Mouse (Mus musculus) layer of hippocampus, adult 2 months (tissue): ENCODE results near the gene Gm5244. TPM values are rescaled to one million over a fixed set of nuclear protein-coding genes. Genes with fewer than 3 reads are reported as not detected.

Experiments used
- DNase-seq, 2 experiments: peaks; one replicate each; pipeline ENCODE4 v3.0.0; 2022; ENCODE audit warnings: low spot score in 2 of 2
- H3K27ac ChIP-seq: fragments of 200-600 bp; 2 replicates; pipeline ENCODE4 v1.8.1; 2022
- H3K4me3 ChIP-seq: fragments of 200-600 bp; 2 replicates; pipeline ENCODE4 v1.8.1; 2022; ENCODE audit warnings: mild to moderate bottlenecking
- CTCF ChIP-seq: fragments of 200-600 bp; conservative IDR thresholded peaks from 2 replicates; pipeline ENCODE4 v1.8.1; 2022; ENCODE audit warnings: antibody characterized with exemption, mild to moderate bottlenecking, moderate library complexity
- long read RNA-seq, 2 experiments: library from polyadenylated mRNA; stranded (forward); transcript quantifications; one replicate each; pipeline ENCODE4 v2.0.0; 2021; ENCODE audit warnings: borderline mapping rate in 2 of 2
- total RNA-seq, 2 experiments: library from RNA; stranded (reverse); gene quantifications; 2 replicates each; pipeline ENCODE4 v1.2.3; 2021

Gm5244 gene
- not detected for total RNA-seq
- long read RNA-seq, experiment 1: 0 reads
- long read RNA-seq, experiment 2: 0 reads

- no peak for TF ChIP-seq CTCF
- Histone ChIP-seq H3K27ac (no peak within 1 kb of the TSS), H3K4me3 (no peak within 1 kb of the TSS)
- no peak for DNase-seq
Observed at GRCm38 (mm10) chr19:12846382-12846781, at the start of gene Gm5244. Gene Gm5244, plus strand, starts transcription at chr19:12846682.

- DNase-seq: peak; percentile 34 to 44
- Histone ChIP-seq H3K4me3 (peak overlapping the region; percentile 81), H3K27ac (peak overlapping the region; percentile 99)
- TF ChIP-seq CTCF: peak; percentile 79
Observed at GRCm38 (mm10) chr19:12797071-12797470, 49.4 kb upstream of the Gm5244 start.

GRCm38 (mm10) chr19:12798404-12798803 lies 48.1 kb upstream of the Gm5244 start:
- Histone ChIP-seq H3K27ac (0 out of 2 replicates have a peak overlapping the region, but pooled peaks have one; percentile 15), H3K4me3 (no peak overlapping the region)
- DNase-seq: no peak
- TF ChIP-seq CTCF: no peak

GRCm38 (mm10) chr19:12799081-12799480 lies 47.4 kb upstream of the Gm5244 start:
- H3K4me3 ChIP-seq: no peak overlapping the region
- no peak for TF ChIP-seq CTCF
- 0 out of 2 replicates have a peak overlapping the region, but pooled peaks have one; percentile 15 for H3K27ac ChIP-seq
- DNase-seq: no peak

- TF ChIP-seq CTCF: no peak
- H3K27ac ChIP-seq: no peak overlapping the region
- no peak overlapping the region for H3K4me3 ChIP-seq
- DNase-seq: no peak
Observed at GRCm38 (mm10) chr19:12800621-12801020, 45.9 kb upstream of the Gm5244 start.

GRCm38 (mm10) chr19:12801046-12801445 lies 45.4 kb upstream of the Gm5244 start:
- no peak overlapping the region for H3K4me3 ChIP-seq
- no peak for TF ChIP-seq CTCF
- DNase-seq: no peak
- H3K27ac ChIP-seq: no peak overlapping the region

GRCm38 (mm10) chr19:12802830-12803229 lies 43.7 kb upstream of the Gm5244 start:
- no peak for TF ChIP-seq CTCF
- DNase-seq: peak; percentile 29 to 76
- no peak overlapping the region for H3K4me3 ChIP-seq
- peak overlapping the region; percentile 78 for H3K27ac ChIP-seq

GRCm38 (mm10) chr19:12804237-12804636 lies 42.2 kb upstream of the Gm5244 start:
- Histone ChIP-seq H3K4me3 (no peak overlapping the region), H3K27ac (no peak overlapping the region)
- TF ChIP-seq CTCF: no peak
- no peak for DNase-seq

GRCm38 (mm10) chr19:12805730-12806129 lies 40.8 kb upstream of the Gm5244 start:
- TF ChIP-seq CTCF: no peak
- no peak for DNase-seq
- Histone ChIP-seq H3K4me3 (no peak overlapping the region), H3K27ac (no peak overlapping the region)

- H3K4me3 ChIP-seq: no peak overlapping the region
- DNase-seq: no peak
- H3K27ac ChIP-seq: no peak overlapping the region
- TF ChIP-seq CTCF: no peak
Observed at GRCm38 (mm10) chr19:12806214-12806613, 40.3 kb upstream of the Gm5244 start.

- no peak for TF ChIP-seq CTCF
- DNase-seq: no peak
Observed at GRCm38 (mm10) chr19:12812644-12813364, 33.7 kb upstream of the Gm5244 start.

GRCm38 (mm10) chr19:12813883-12814282 lies 32.6 kb upstream of the Gm5244 start:
- no peak overlapping the region for H3K4me3 ChIP-seq
- no peak for TF ChIP-seq CTCF
- no peak for DNase-seq
- H3K27ac ChIP-seq: no peak overlapping the region

More at GRCm38 (mm10) chr19:12812644-12813364, 33.7 kb upstream of the Gm5244 start:
- Histone ChIP-seq H3K4me3 (no peak overlapping the region), H3K27ac (no peak overlapping the region)

GRCm38 (mm10) chr19:12818507-12818906 lies 28.0 kb upstream of the Gm5244 start:
- TF ChIP-seq CTCF: no peak
- Histone ChIP-seq H3K27ac (no peak overlapping the region), H3K4me3 (no peak overlapping the region)
- DNase-seq: no peak

- DNase-seq: peak in 1 of 2 experiments; percentile 26
Observed at GRCm38 (mm10) chr19:12820383-12820782, 26.1 kb upstream of the Gm5244 start.

More at GRCm38 (mm10) chr19:12820383-12820782, 26.1 kb upstream of the Gm5244 start:
- Histone ChIP-seq H3K27ac (no peak overlapping the region), H3K4me3 (no peak overlapping the region)
- TF ChIP-seq CTCF: peak; percentile 92
